Mouse (Mus musculus) left cerebral cortex, adult 11 months (tissue): ENCODE results near the gene Scn10a.
A peak's percentile ranks its signal among the peaks of the same experiment; 100 is the strongest.

ENCODE experiments used
- DNase-seq: peaks from one replicate; pipeline ENCODE4 v3.0.0; 2022; ENCODE audit warnings: low spot score

The Scn10a gene

GRCm38 (mm10) chr9:119634216-119634843, 84.8 kb downstream of the Scn10a start:
- no peak for DNase-seq

DNA sequence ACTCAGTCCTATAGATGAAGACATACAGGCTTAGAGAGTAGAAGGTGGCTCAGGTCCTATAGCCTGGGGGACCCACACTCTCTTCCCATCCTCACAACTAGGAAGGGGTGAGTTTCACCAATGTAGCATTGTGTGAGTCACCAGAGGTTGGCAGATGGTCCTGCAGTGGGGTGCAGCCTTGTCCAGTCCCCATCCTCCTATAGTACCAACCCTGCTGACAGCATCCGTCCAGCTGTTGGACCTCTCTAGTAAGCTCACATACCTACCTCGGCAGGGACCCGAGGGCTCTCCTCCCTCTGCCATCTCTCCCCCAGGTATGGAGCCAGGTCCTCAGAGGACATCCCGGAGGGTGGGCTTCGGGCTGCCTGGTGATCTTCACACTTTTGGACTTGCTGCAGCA, 85.6 kb downstream of the Scn10a start:
- DNase-seq, result no peak

DNA sequence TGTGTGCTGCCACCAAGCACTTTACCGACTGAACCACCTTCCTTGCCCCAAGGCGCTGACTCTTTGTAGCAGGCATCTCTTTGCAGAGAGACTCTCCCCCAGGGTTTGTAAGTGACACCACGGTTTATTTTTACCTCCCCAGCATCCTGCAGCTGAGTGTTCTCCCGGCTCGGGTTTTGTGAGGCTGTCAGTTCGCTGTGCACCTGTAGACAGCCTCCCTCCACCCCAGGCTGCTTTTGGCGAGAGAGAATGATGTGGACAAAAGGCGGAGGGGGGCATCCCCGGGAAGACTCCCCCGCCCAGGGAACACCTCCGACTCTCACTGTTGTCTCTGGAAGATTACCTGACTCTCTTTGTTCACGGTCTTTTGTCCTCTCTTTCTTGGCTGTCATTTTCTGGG, 86.3 kb downstream of the Scn10a start:
- no peak for DNase-seq

DNA sequence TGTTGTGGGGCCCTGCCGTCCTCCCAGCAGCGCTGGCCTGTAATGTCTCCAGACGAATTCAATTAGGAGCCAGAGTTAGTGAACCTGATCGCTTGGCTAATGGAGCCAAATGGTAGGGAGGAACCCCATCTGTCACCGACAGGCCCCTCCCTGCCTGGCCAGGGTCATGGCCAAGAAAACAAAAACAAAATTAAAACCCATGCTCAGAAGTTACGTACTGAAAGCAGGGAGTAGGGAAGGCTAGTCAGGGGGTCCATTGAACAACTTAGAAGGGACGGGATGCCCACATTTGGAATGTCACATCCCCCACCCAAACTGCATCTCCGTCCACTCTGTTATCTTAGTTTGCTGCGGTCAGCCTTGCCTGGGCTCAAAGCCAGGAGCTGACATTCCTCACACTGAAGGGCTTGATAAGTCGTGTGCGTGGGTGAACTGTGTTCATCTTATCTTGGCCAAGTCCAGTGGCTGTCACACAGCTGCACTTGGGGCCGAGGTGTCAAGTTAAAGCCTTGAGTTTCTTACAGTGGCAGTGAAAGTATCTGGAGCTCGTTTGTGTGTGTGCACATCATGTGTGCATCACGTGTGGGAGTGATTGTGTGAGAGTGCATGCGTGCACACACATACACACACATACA, 87.1 kb downstream of the Scn10a start:
- no peak for DNase-seq

GRCm38 (mm10) chr9:119631393-119631898, 87.7 kb downstream of the Scn10a start:
- DNase-seq, result no peak

- DNase-seq, result no peak
Measured at GRCm38 (mm10) chr9:119628690-119629268, 90.3 kb downstream of the Scn10a start.

DNA sequence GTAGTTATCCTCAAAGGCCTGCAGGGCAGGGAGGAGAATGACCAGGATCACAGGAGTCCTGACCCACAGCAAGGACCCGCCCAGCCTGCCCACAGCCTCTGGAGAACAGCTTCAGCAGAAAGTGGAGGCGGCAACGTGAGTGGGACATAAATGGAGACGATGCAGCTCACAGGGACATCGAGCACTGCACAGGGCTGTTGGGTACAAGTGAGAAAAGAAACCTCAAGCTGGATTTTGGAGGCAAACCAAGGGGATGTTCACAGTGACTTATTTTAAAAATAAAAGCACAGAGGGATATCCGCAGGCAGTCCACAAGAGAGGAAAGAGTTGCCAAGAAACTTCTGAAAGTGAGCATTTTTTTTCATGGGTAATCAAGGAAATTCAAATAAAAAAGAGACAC, 91.9 kb downstream of the Scn10a start:
- no peak for DNase-seq

GRCm38 (mm10) chr9:119624151-119624550, 95.0 kb downstream of the Scn10a start:
- no peak for DNase-seq

- peak; percentile 13 for DNase-seq
Measured at GRCm38 (mm10) chr9:119614798-119615197, 104.3 kb downstream of the Scn10a start.

- no peak for DNase-seq
Measured at GRCm38 (mm10) chr9:119610563-119611166, 108.5 kb downstream of the Scn10a start.

GRCm38 (mm10) chr9:119606906-119607305, 112.2 kb downstream of the Scn10a start:
- no peak for DNase-seq

DNA sequence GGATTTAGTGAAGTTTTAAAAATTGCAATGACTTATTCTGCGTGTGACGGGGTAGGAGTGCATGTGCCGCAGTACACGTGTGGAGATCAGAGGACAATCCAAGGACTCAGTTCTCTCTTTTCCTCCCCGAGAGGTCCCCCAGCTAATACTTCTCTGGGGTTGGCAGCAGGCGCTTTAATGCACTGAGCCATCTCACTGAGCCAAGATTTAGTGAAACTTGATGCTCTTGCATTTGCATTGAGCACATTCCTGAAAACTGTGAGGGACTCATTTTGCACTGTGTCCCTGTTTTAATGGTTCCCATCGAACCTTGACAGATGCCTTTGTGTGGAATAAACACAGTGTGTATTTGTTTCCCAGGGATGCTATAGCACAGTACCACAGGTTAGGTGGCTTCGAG, 114.5 kb downstream of the Scn10a start:
- no peak for DNase-seq

GRCm38 (mm10) chr9:119598501-119598900, 120.6 kb downstream of the Scn10a start:
- no peak for DNase-seq

GRCm38 (mm10) chr9:119597332-119597731, 121.8 kb downstream of the Scn10a start:
- DNase-seq, result no peak

- no peak for DNase-seq
Measured at GRCm38 (mm10) chr9:119589592-119589991, 129.5 kb downstream of the Scn10a start.

GRCm38 (mm10) chr9:119588763-119589449, 130.2 kb downstream of the Scn10a start:
- no peak for DNase-seq

DNA sequence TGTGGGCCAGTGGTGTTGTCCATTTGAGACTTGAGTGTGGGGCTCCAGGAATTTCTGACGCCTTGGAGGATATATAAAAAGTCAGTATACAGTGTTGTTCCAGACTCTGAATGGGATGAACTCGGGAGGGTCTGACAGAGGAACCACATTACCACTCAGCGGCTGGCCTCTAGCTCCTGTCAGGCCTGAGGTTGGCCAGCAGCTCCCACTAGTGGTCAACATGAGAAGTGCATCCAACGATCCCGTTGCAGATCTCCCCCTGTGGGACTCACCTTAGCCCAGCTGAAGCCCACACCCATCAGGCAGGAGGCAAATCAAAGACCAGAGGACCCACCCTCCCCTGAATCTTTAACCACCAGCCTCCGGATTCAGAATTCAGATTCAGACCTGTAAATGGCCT, 138.5 kb downstream of the Scn10a start:
- peak; percentile 35 for DNase-seq

DNA sequence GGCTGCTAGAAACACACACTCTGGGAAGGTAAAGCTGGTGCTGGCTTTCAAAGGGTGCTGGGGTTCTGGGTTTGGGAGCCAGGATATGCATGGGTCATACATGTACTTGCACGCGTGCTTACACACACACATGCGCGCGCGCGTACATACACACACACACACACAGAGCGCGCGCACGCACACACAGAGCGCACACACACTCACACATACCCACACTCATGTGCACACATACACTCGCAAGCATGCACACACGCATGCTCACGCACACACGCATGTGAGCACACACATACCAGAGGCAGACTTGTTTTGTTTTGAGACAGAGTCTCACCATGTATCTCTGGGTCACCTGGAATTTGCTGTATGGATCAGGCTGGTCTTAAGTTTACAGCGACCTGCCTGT, 138.9 kb downstream of the Scn10a start:
- no peak for DNase-seq

DNA sequence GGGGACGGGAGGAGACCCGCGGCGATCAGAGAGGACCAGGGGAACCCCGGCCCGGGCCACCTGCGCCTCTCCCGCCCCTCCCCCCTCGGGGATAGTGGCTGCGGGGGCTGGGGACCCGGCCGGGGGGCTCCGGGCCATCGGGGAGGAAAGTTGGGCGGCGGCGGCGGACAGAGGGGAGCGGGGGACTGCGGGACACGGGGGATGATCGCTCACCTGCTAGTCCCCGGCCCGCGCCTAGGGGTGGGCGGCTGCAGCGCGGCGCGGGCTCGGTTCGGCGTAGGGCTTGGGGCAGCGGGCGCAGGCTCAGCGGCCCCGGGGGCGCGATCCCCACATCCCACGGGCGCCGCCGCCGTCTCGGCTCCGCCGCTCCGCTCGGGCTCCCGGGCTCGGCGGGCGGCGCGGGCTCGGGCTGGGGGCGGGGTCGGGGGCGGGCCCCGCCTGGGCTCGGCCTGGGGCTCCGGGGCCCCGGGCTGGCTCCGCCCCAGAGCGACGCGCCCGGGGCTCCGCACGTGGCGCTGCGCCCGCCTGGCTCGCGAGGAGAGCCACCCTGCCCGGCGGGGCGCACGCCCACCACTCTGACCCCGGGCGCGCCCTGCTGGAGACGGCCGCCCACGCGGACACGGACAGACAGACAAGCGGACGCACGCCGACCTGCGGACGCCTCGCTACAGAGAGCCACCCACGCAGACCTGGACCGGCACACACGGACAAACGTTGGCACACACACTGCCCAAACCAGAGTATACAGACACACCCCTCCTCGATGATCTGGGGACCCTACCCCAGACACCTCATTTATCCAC, 140.3 kb downstream of the Scn10a start, which contains the start of gene Scn5a:
Gene Scn5a, minus strand, starts transcription at position 381 of the 803 bp plus-strand sequence.
- DNase-seq, result no peak

GRCm38 (mm10) chr9:119578311-119578635, 140.8 kb downstream of the Scn10a start:
- no peak for DNase-seq

DNA sequence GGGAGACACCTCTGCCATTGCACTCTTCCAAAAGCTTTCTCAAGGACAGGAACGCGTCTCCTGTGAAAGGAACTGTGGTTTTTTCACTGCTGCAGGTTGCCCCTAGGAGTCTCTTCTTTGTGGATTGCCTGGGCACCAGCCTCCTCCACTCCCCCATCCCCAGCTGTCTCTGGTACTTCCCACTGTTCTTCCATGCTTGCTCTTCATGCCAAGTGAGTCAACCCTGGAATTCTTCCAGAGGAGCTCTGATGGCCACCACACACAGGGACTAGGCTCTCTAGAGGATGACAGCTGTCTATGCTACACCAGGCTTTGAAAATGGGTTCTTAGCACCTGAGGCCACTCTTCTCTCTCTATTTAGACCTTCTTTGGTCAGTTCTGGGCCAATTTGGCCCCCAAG, 142.1 kb downstream of the Scn10a start:
- DNase-seq, result no peak

GRCm38 (mm10) chr9:119575732-119576131, 143.4 kb downstream of the Scn10a start:
- DNase-seq, result no peak
